Mouse (Mus musculus) hindbrain, embryonic 14.5 days (tissue): ENCODE data around the gene Rora. TPM values are rescaled to one million over a fixed set of nuclear protein-coding genes. Genes with fewer than 3 reads are reported as not detected.

Experiments used
- ATAC-seq: fragments of 200-750 bp; cut with Nextera tagmentation; 2 replicates; pipeline ENCODE4 v1.8.0; 2017; ENCODE audit warnings: moderate number of reproducible peaks, mild to moderate bottlenecking, moderate TSS enrichment, moderate library complexity; ENCODE audit not compliant: low FRiP score
- DNase-seq: peaks from one replicate; pipeline ENCODE4 v3.0.0-alpha.2; 2015; ENCODE audit warnings: low spot score
- H3K27ac ChIP-seq: fragments of 300-500 bp; sonication (generic); 2 replicates; pipeline ENCODE4 v1.5.1; 2014; ENCODE audit warnings: mild to moderate bottlenecking, moderate library complexity
- H3K27me3 ChIP-seq: fragments of 300-500 bp; sonication (generic); 2 replicates; pipeline ENCODE4 v1.6.1; 2014; ENCODE audit warnings: mild to moderate bottlenecking, low read length, mixed read lengths; ENCODE audit not compliant: control insufficient read depth, insufficient read depth
- H3K36me3 ChIP-seq: fragments of 300-500 bp; sonication (generic); replicated peaks from 2 replicates; pipeline ENCODE4 v1.6.1; 2014; ENCODE audit not compliant: control insufficient read depth, insufficient read depth
- H3K4me1 ChIP-seq: fragments of 300-500 bp; sonication (generic); replicated peaks from 2 replicates; pipeline ENCODE4 v1.6.1; 2014; ENCODE audit warnings: antibody characterized with exemption, low read length, mixed read lengths; ENCODE audit not compliant: control insufficient read depth, insufficient read depth
- H3K4me2 ChIP-seq: fragments of 300-500 bp; sonication (generic); replicated peaks from 2 replicates; pipeline ENCODE4 v1.6.1; 2014; ENCODE audit warnings: mild to moderate bottlenecking, moderate library complexity
- H3K4me3 ChIP-seq: fragments of 300-500 bp; sonication (generic); replicated peaks from 2 replicates; pipeline ENCODE4 v1.5.1; 2014; ENCODE audit warnings: mild to moderate bottlenecking, low read length
- H3K9ac ChIP-seq: fragments of 300-500 bp; sonication (generic); 2 replicates; pipeline ENCODE4 v1.6.1; 2014
- H3K9me3 ChIP-seq: fragments of 300-500 bp; sonication (generic); 2 replicates; pipeline ENCODE4 v1.6.1; 2016; ENCODE audit warnings: low read length; ENCODE audit not compliant: control insufficient read depth
- WGBS: fragments of 180-500 bp; shearing (Covaris S2); extraction: QIAGEN DNeasy Blood & Tissue Kit; methylation state at CpG from one replicate; pipeline ENCODE4 v1.1.7; 2014; 5-methylcytosine and 5-hydroxymethylcytosine counted together
- polyA plus RNA-seq: library from polyadenylated mRNA; unstranded; fragments of >200 nt; fragmentation: Nextera tagmentation; extraction: Ambion mirVana; gene quantifications from 2 replicates; pipeline ENCODE4 v1.2.1, GENCODE M21; 2014

Rora gene
- polyA plus RNA-seq, 1 experiment from 2014 or later = 22.0 TPM

DNA sequence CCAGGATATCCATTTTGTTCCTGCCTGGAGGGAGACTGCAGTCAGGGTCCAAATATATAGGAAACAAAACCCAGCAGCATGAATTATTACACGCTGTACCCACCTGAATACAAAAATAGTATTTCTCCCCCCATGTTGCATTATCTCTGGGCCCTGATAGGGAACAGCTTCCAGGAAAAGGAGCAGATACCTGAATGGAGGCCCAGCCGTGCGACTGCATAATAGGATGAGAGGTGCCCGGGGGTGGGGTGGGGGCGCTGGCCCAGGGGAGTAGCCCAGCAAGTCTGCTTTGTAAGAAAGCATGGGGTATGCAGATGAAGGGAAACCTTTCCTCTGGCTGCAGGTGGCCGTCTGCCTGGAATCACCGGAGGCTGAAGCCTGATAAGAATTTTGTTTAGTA is 108.1 kb downstream of the Rora start:
- Histone ChIP-seq H3K9ac (no peak overlapping the region), H3K4me3 (no peak overlapping the region), H3K9me3 (no peaks in the 10 kb centered on the region), H3K27ac (no peak overlapping the region), H3K36me3 (no peaks in the 10 kb centered on the region), H3K4me2 (no peak overlapping the region), H3K4me1 (peaks cover 14% of the 10 kb centered on the region), H3K27me3 (no peaks in the 10 kb centered on the region)
- ATAC-seq = no peak
- 23% methylated on average over 7 of the region's 7 CpGs for WGBS
- no peak for DNase-seq

DNA sequence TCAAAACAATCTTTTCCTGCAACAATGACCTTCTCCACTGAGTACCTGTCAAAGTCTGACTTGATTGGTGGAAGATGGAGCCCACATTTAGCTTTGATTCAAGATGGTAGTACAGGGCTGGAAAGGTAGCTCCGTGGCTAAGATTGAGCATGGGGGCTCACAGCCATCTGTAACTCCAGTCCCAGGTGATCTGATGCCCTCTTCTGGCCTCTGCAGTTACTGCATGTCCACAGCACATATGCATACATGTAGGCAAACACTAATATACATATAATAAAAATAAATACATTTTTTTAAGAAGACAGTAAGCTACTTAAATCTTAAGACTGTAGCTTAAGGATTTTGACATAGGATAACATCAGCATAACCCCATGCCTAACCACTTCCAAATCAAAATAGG is 112.0 kb downstream of the Rora start:
- 67% methylated on average over 1 of the region's 1 CpGs for WGBS
- DNase-seq = no peak
- peaks cover 8% of the 10 kb centered on the region; the same call in 1 of the 2 replicates for H3K4me1 ChIP-seq

DNA sequence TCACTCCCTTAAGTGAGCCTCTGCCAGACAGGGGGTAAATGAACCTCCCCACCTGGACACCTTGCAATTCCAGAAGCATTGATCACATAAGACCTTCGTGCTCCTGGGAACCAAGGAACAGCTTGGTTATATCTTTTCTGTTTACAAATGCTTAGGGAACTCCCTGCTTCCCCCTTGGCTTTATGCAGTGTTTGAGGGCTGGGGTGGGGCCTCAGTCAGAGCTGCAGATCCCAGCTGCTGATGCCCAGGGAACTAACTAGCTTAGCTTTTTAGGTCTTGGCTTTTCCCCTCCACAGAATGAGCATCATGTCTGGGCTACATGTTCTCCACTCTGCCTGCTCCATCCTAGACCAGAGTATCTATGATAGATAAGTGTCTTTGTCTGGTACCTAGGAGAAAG is 116.1 kb downstream of the Rora start:
- H3K27ac ChIP-seq = no peak overlapping the region
- H3K4me3 ChIP-seq = no peak overlapping the region
- H3K9ac ChIP-seq = no peak overlapping the region
- ATAC-seq (no peak), DNase-seq (no peak)
- H3K9me3 ChIP-seq = no peaks in the 10 kb centered on the region
- H3K36me3 ChIP-seq = no peaks in the 10 kb centered on the region
- H3K4me1 ChIP-seq = 0 out of 2 replicates have a peak, but pooled peaks cover 1% of the 10 kb centered on the region
- WGBS = 25% methylated on average over 1 of the region's 1 CpGs
- H3K4me2 ChIP-seq = no peak overlapping the region
- no peaks in the 10 kb centered on the region for H3K27me3 ChIP-seq

More for the DNA sequence above, 112.0 kb downstream of the Rora start:
- H3K4me3 ChIP-seq = no peak overlapping the region
- no peak overlapping the region for H3K4me2 ChIP-seq
- no peaks in the 10 kb centered on the region for H3K9me3 ChIP-seq
- H3K36me3 ChIP-seq = no peaks in the 10 kb centered on the region
- no peak for ATAC-seq
- no peaks in the 10 kb centered on the region for H3K27me3 ChIP-seq
- no peak overlapping the region for H3K9ac ChIP-seq
- H3K27ac ChIP-seq = no peak overlapping the region

DNA sequence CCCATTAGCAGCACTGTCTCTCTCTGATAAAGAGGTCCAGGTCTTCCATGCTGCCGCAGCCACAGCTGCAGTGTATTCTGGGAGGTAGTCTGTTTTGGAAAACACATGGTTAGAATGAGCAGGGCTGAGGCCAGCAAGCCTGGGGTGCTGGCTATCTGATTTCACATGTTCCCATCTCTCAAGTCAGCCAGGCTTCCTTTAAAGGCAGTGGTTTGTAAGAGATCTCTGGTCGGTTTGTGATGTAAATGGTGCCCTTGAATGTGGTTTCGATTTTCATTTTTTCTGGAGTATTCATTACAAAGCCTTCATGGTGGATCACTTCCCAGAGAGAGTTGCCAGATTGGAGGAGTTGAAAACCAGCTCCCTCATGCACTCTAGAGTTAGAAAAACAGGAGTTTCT is 117.8 kb downstream of the Rora start:
- H3K4me2 ChIP-seq = no peak overlapping the region
- 0 out of 2 replicates have a peak, but pooled peaks cover 5% of the 10 kb centered on the region for H3K4me1 ChIP-seq
- WGBS = 90% methylated on average over 3 of the region's 3 CpGs

DNA sequence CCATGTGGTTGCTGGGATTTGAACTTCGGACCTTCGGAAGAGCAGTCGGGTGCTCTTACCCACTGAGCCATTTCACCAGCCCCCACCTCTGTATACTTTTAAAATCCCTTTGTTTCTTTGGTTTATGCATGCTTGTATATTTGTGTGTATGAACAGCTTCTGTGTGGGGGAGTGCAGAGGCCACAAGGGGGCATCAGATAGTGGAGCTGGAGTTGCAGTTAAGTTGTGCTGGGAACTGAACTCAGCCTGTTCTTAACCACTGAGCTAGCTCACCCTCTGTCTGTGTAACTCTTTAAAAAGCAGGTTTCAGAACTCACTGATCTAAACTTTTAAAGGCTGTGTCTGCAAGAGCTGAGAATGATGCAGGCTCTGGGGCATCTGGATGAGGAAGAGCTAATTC is 120.2 kb downstream of the Rora start:
- no peak for DNase-seq
- H3K27me3 ChIP-seq = no peaks in the 10 kb centered on the region
- H3K36me3 ChIP-seq = no peaks in the 10 kb centered on the region
- ATAC-seq = no peak
- no peak overlapping the region for H3K4me3 ChIP-seq
- 0 out of 2 replicates have a peak, but pooled peaks cover 5% of the 10 kb centered on the region for H3K4me1 ChIP-seq
- no peak overlapping the region for H3K4me2 ChIP-seq
- 93% methylated on average over 3 of the region's 3 CpGs for WGBS
- H3K27ac ChIP-seq = no peak overlapping the region
- no peak overlapping the region for H3K9ac ChIP-seq
- H3K9me3 ChIP-seq = no peaks in the 10 kb centered on the region

More for the DNA sequence above, 117.8 kb downstream of the Rora start:
- Histone ChIP-seq H3K27me3 (no peaks in the 10 kb centered on the region), H3K27ac (no peak overlapping the region), H3K9me3 (no peaks in the 10 kb centered on the region), H3K4me3 (no peak overlapping the region), H3K36me3 (no peaks in the 10 kb centered on the region), H3K9ac (no peak overlapping the region)
- DNase-seq (no peak), ATAC-seq (no peak)

DNA sequence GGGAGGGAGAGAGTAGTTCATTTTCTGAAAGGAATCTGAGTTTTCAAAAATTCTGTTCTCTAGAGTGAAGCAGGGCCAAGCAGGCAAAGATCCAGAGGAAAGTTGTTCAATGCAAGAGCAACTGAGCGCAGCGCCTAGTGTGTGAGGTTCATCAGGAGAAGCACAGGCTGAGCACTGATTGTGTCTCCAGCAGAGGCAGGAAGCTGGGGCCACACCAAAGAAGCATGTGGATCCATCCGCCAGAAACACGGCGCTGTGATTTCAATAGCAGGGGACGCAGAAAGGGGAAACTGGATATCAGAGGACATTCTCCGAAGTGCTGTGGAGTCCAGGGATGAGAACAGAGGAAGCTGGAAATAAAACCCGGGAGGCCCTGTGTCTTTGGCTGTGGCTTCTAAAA is 128.4 kb downstream of the Rora start:
- H3K27ac ChIP-seq = no peak overlapping the region
- WGBS = 84% methylated on average over 8 of the region's 8 CpGs
- H3K9me3 ChIP-seq = no peaks in the 10 kb centered on the region
- H3K4me3 ChIP-seq = no peak overlapping the region
- H3K9ac ChIP-seq = no peak overlapping the region
- no peak overlapping the region for H3K4me2 ChIP-seq
- H3K36me3 ChIP-seq = no peaks in the 10 kb centered on the region
- no peaks in the 10 kb centered on the region for H3K27me3 ChIP-seq
- ATAC-seq (no peak), DNase-seq (no peak)
- 0 out of 2 replicates have a peak, but pooled peaks cover 3% of the 10 kb centered on the region for H3K4me1 ChIP-seq

DNA sequence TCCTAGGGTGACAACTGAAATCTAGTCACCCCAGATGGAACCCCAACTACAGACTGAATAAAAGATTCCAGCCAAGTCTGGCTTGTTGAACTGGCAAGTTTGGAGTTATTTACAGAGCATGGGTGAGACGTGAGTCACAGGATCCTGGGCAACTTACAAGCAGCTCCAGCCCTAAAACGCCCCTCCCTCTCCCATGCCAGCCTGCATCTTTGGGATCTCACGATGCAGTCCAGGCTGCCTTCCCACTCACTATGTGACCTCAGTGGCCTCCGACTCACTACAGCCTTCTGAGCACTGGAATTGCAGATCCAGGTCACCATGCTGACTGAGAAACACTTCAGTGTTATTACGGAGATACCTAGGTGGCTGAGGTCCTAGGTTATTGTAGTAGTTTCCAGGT is 129.0 kb downstream of the Rora start:
- Histone ChIP-seq H3K4me1 (0 out of 2 replicates have a peak, but pooled peaks cover 3% of the 10 kb centered on the region), H3K9me3 (no peaks in the 10 kb centered on the region), H3K4me3 (no peak overlapping the region), H3K27ac (no peak overlapping the region), H3K4me2 (no peak overlapping the region), H3K27me3 (no peaks in the 10 kb centered on the region), H3K9ac (no peak overlapping the region), H3K36me3 (no peaks in the 10 kb centered on the region)
- ATAC-seq (no peak), DNase-seq (no peak)
- WGBS = 81% methylated on average over 5 of the region's 5 CpGs

DNA sequence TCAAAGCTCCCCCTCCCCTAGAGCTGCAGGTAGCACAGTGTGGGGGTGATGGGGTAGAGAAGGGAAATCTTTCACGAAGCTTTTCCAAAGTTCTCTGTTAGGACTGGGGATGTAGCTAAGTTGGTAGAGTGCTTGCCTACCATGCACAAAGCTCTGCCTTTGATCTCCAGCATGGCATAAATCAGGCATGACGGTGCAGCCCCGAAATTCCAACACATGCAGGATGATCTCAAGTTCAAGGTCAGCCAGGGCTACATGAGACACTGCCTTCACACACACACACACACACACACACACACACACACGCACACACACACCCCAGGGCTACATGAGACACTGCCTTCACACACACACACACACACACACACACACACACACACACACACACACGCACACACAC is 129.7 kb downstream of the Rora start:
- H3K36me3 ChIP-seq = no peaks in the 10 kb centered on the region
- 78% methylated on average over 5 of the region's 5 CpGs for WGBS
- no peak for ATAC-seq

DNA sequence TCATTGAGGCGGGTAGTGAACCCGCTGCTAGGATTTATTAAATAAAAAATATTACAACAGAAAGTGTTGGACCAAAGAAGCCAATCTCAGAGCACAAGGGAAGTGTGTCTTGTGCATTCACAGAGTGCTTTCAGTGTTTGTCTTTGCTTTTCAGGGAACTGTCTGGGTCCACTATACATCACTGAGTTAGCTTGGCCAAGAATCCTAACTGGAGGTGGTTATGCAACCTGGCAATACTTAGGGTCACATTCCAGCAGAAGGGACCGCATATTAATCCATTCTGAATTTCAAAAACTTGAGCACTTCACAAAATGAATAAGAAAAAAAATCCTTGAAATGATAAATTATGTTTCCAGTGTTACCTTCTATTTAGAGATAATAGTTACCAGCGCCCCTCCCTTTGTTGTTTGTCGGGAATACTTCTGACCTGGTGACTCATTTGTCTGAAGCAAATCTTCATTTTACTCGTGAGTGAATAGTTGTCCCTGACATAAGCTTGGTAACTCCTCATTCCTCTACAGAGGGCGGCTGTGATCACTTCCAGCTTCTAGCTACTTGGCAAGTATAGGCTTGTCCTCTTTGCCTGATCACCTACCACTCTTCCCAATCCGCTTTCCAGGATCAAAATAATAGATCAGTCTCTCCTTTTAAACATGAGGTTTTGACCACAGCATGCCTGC is 133.2 kb downstream of the Rora start:
- DNase-seq (no peak), ATAC-seq (no peak)
- Histone ChIP-seq H3K27me3 (no peaks in the 10 kb centered on the region), H3K36me3 (no peaks in the 10 kb centered on the region), H3K4me3 (no peak overlapping the region), H3K9me3 (no peaks in the 10 kb centered on the region), H3K4me2 (no peak overlapping the region), H3K4me1 (0 out of 2 replicates have a peak, but pooled peaks cover under 1% of the 10 kb centered on the region), H3K9ac (no peak overlapping the region), H3K27ac (no peak overlapping the region)
- 85% methylated on average over 8 of the region's 8 CpGs for WGBS

More for the DNA sequence above, 129.7 kb downstream of the Rora start:
- Histone ChIP-seq H3K9me3 (no peaks in the 10 kb centered on the region), H3K4me2 (no peak overlapping the region), H3K27ac (no peak overlapping the region), H3K4me3 (no peak overlapping the region), H3K4me1 (0 out of 2 replicates have a peak, but pooled peaks cover 3% of the 10 kb centered on the region), H3K27me3 (no peaks in the 10 kb centered on the region), H3K9ac (no peak overlapping the region)
- DNase-seq = no peak
